Mouse (Mus musculus): Measurements from ENCODE around the gene Rpgrip1l. TPM values are rescaled to one million over a fixed set of nuclear protein-coding genes. Genes with fewer than 3 reads are reported as not detected.

Gene Rpgrip1l
- polyA plus RNA-seq, 1 experiment from 2014 or later: 13.8 TPM

DNA sequence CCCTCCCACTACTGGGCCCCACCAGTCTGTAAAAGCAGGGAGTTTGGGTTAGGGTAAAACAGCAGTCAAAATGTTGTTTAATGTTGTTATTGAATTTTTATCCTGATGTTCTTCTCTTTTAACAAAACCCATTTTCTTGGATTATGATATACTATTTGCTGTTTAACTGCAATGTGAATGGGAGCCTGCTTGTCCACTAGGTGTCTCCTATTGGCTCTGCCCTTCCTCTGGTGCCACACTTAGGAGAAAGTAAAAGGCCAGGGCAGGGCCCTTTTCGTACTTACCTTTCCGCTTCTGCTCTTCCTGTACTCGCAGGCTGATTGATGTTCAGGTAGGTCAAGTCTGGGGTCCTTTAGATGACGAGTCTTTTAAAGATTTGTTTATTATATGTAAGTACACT is 40.8 kb upstream of the Rpgrip1l start:
- Histone ChIP-seq H3K27ac (replicated peaks; ENCODE audit: low read depth, low read length) (no peak overlapping the region), H3K4me2 (ENCODE audit: low read depth, low read length) (no peak overlapping the region), H3K36me3 (ENCODE audit: control insufficient read depth, insufficient read depth, low read length) (peaks cover 5% of the 10 kb centered on the region; the same call in 1 of the 2 replicates), H3K27me3 (replicated peaks; ENCODE audit: control insufficient read depth, insufficient read depth, low read length) (no peaks in the 10 kb centered on the region), H3K4me1 (ENCODE audit: control insufficient read depth, insufficient read depth, low read length) (peaks cover 4% of the 10 kb centered on the region; the same call in 1 of the 2 replicates), H3K9me3 (ENCODE audit: control insufficient read depth, low read length) (0 out of 2 replicates have a peak, but pooled peaks cover 4% of the 10 kb centered on the region), H3K4me3 (ENCODE audit: low read depth, low read length) (no peak overlapping the region), H3K9ac (ENCODE audit: low read depth, low read length) (no peak overlapping the region)
- no peak for ATAC-seq (ENCODE audit: low read depth)
- 85% methylated on average over 4 of the region's 4 CpGs for WGBS
- no peak for DNase-seq (ENCODE audit: low spot score)

DNA sequence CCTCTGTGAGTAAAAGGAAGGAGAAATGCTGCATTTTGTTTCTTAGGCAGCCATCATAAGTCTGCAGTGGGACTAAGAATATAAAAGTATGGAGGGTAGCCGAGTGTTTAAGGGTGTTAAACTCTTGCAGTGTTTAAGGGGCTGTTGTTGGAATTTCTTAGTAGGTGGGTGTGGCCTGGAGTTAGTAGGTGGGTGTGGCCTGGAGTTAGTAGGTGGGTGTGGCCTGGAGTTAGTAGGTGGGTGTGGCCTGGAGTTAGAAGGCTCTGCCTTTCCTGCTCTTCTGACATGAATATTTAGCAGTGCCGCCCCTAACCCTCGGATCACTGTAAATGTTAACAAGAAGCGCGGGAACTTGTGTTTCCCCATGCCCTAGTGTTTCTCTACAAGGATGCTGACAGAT is 40.0 kb upstream of the Rpgrip1l start:
- no peak for ATAC-seq (ENCODE audit: low read depth)
- no peaks in the 10 kb centered on the region for H3K27me3 ChIP-seq (replicated peaks; ENCODE audit: control insufficient read depth, insufficient read depth, low read length)
- 83% methylated on average over 5 of the region's 5 CpGs for WGBS

DNA sequence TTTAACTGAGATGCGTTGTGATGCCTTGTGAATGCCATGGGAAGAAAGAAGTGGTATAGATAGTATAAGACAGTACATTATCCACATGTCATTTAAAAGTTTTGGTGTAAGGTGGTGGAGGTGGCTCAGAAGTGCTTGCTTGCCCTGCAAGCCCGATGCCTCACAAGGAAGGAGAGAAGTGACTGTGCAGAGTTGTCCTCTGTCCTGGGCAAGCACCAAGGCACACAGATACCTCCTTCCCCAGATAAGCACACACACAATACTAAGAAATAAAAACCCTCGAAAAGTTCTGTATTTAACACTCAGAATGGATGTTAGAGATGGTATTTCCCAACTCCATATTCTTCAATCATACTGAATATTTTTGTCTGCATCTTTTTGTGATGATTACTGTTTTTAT is 39.5 kb upstream of the Rpgrip1l start:
- Histone ChIP-seq H3K27me3 (replicated peaks; ENCODE audit: control insufficient read depth, insufficient read depth, low read length) (no peaks in the 10 kb centered on the region), H3K9ac (ENCODE audit: low read depth, low read length) (no peak overlapping the region), H3K36me3 (ENCODE audit: control insufficient read depth, insufficient read depth, low read length) (peaks cover 5% of the 10 kb centered on the region; the same call in 1 of the 2 replicates), H3K4me3 (ENCODE audit: low read depth, low read length) (no peak overlapping the region), H3K4me2 (ENCODE audit: low read depth, low read length) (no peak overlapping the region), H3K4me1 (ENCODE audit: control insufficient read depth, insufficient read depth, low read length) (peaks cover 4% of the 10 kb centered on the region; the same call in 1 of the 2 replicates), H3K27ac (replicated peaks; ENCODE audit: low read depth, low read length) (no peak overlapping the region), H3K9me3 (ENCODE audit: control insufficient read depth, low read length) (0 out of 2 replicates have a peak, but pooled peaks cover 4% of the 10 kb centered on the region)
- ATAC-seq (ENCODE audit: low read depth): no peak
- DNase-seq (ENCODE audit: low spot score): no peak
- 92% methylated on average over 3 of the region's 3 CpGs for WGBS

More for the DNA sequence above, 40.0 kb upstream of the Rpgrip1l start:
- H3K27ac ChIP-seq (replicated peaks; ENCODE audit: low read depth, low read length): no peak overlapping the region
- no peak overlapping the region for H3K4me3 ChIP-seq (ENCODE audit: low read depth, low read length)
- H3K4me1 ChIP-seq (ENCODE audit: control insufficient read depth, insufficient read depth, low read length): peaks cover 4% of the 10 kb centered on the region; the same call in 1 of the 2 replicates
- H3K36me3 ChIP-seq (ENCODE audit: control insufficient read depth, insufficient read depth, low read length): peaks cover 5% of the 10 kb centered on the region; the same call in 1 of the 2 replicates
- DNase-seq (ENCODE audit: low spot score): no peak
- H3K4me2 ChIP-seq (ENCODE audit: low read depth, low read length): no peak overlapping the region
- no peak overlapping the region for H3K9ac ChIP-seq (ENCODE audit: low read depth, low read length)
- 0 out of 2 replicates have a peak, but pooled peaks cover 4% of the 10 kb centered on the region for H3K9me3 ChIP-seq (ENCODE audit: control insufficient read depth, low read length)

DNA sequence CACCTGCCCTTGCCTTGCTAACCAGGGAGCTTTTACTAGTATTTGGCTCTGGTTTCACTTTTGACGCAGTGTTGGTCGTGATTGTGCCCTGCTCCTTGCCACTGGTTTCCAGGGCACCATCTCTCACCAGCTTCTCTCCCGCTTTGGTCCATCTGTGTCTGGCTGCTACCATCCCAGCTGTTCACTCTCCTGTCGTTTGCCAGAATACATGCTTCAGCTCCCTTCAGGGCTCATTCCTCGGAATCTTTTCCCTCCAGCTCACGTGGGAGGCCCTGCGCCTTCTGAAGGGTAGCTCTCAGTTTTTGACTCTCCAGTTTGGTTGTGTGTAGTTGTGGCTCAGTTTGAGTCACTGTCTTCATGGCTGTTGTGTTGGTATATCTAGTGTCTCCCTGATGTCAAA is 37.6 kb upstream of the Rpgrip1l start:
- Histone ChIP-seq H3K27ac (replicated peaks; ENCODE audit: low read depth, low read length) (no peak overlapping the region), H3K9ac (ENCODE audit: low read depth, low read length) (no peak overlapping the region), H3K4me1 (ENCODE audit: control insufficient read depth, insufficient read depth, low read length) (peaks cover 4% of the 10 kb centered on the region; the same call in 1 of the 2 replicates), H3K36me3 (ENCODE audit: control insufficient read depth, insufficient read depth, low read length) (no peaks in the 10 kb centered on the region), H3K4me2 (ENCODE audit: low read depth, low read length) (no peak overlapping the region), H3K9me3 (ENCODE audit: control insufficient read depth, low read length) (0 out of 2 replicates have a peak, but pooled peaks cover 4% of the 10 kb centered on the region), H3K4me3 (ENCODE audit: low read depth, low read length) (no peak overlapping the region), H3K27me3 (replicated peaks; ENCODE audit: control insufficient read depth, insufficient read depth, low read length) (no peaks in the 10 kb centered on the region)
- ATAC-seq (ENCODE audit: low read depth): no peak
- 50% methylated on average over 7 of the region's 7 CpGs for WGBS
- no peak for DNase-seq (ENCODE audit: low spot score)

DNA sequence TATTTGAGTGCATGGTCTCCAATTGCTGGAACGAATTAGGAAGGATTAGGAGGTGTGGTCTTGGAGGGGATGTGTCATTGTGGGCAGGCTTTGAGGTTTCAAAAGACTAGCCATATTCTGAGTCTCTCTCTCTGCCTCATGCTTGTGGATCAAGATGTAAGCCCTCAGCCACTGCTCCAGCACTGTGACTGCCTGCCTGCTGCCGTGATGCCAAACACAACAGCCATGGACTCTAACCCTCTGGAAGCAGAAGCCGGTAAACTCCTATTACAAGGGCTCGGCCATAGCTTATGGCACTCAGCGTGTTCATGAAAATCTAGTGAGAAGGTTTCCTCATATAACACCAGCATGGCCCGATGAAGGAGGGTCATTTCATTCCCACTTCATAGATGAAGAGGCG is 36.8 kb upstream of the Rpgrip1l start:
- no peak overlapping the region for H3K9ac ChIP-seq (ENCODE audit: low read depth, low read length)
- WGBS: 88% methylated on average over 7 of the region's 7 CpGs
- no peak for DNase-seq (ENCODE audit: low spot score)
- H3K4me2 ChIP-seq (ENCODE audit: low read depth, low read length): no peak overlapping the region
- no peak for ATAC-seq (ENCODE audit: low read depth)
- H3K9me3 ChIP-seq (ENCODE audit: control insufficient read depth, low read length): 0 out of 2 replicates have a peak, but pooled peaks cover 4% of the 10 kb centered on the region
- no peak overlapping the region for H3K4me3 ChIP-seq (ENCODE audit: low read depth, low read length)
- H3K36me3 ChIP-seq (ENCODE audit: control insufficient read depth, insufficient read depth, low read length): no peaks in the 10 kb centered on the region
- H3K27ac ChIP-seq (replicated peaks; ENCODE audit: low read depth, low read length): no peak overlapping the region
- no peaks in the 10 kb centered on the region for H3K27me3 ChIP-seq (replicated peaks; ENCODE audit: control insufficient read depth, insufficient read depth, low read length)
- peaks cover 1% of the 10 kb centered on the region; the same call in 1 of the 2 replicates for H3K4me1 ChIP-seq (ENCODE audit: control insufficient read depth, insufficient read depth, low read length)

DNA sequence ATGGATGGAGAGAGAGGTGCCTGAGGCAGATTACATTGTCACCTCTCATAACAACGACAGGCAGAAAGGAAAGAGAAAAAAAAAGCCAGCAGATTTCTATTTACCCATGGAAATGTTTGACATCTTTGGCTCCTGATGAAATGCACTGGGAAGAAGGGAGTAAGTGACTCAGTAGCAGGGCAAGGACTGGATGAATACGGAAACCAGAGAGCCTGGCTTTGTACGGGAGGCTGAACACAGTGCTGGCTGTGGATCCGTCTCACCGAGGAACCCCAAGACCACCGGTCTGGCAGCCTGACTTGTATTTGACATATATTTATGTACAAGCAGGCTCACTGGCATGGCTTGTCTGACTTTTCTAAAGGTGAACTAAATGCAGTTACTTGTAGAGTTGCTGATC is 34.5 kb upstream of the Rpgrip1l start:
- Histone ChIP-seq H3K9ac (ENCODE audit: low read depth, low read length) (no peak overlapping the region), H3K4me2 (ENCODE audit: low read depth, low read length) (no peak overlapping the region), H3K9me3 (ENCODE audit: control insufficient read depth, low read length) (0 out of 2 replicates have a peak, but pooled peaks cover 4% of the 10 kb centered on the region), H3K27me3 (replicated peaks; ENCODE audit: control insufficient read depth, insufficient read depth, low read length) (no peaks in the 10 kb centered on the region), H3K27ac (replicated peaks; ENCODE audit: low read depth, low read length) (no peak overlapping the region), H3K4me1 (ENCODE audit: control insufficient read depth, insufficient read depth, low read length) (0 out of 2 replicates have a peak, but pooled peaks cover 4% of the 10 kb centered on the region), H3K36me3 (ENCODE audit: control insufficient read depth, insufficient read depth, low read length) (no peaks in the 10 kb centered on the region), H3K4me3 (ENCODE audit: low read depth, low read length) (no peak overlapping the region)
- DNase-seq (ENCODE audit: low spot score) (no peak), ATAC-seq (ENCODE audit: low read depth) (no peak)
- WGBS: 64% methylated on average over 6 of the region's 6 CpGs

DNA sequence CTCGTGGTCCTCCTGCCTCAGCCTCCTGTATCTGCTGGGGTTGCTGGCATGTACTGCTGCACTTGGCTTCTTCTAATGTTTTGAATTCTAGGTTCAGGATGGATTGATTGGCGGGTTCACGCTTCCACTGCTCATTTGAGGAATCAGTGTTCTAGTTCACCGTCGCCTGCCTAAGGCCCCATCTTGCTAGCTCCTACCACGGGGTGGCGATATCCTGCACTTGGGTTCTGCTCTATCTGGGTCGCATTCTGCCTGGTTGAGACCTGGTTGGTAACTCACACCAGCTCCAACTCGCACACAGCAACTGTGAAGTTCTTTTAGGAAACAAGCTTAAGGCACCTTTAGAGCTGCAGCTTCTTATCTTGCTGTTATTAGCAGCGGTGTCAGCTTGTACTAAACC is 34.1 kb upstream of the Rpgrip1l start:
- no peaks in the 10 kb centered on the region for H3K36me3 ChIP-seq (ENCODE audit: control insufficient read depth, insufficient read depth, low read length)
- peaks cover 4% of the 10 kb centered on the region; the same call in 1 of the 2 replicates for H3K4me1 ChIP-seq (ENCODE audit: control insufficient read depth, insufficient read depth, low read length)
- H3K9ac ChIP-seq (ENCODE audit: low read depth, low read length): no peak overlapping the region
- 84% methylated on average over 10 of the region's 10 CpGs for WGBS
- no peak overlapping the region for H3K27ac ChIP-seq (replicated peaks; ENCODE audit: low read depth, low read length)
- H3K9me3 ChIP-seq (ENCODE audit: control insufficient read depth, low read length): 0 out of 2 replicates have a peak, but pooled peaks cover 4% of the 10 kb centered on the region
- no peak overlapping the region for H3K4me3 ChIP-seq (ENCODE audit: low read depth, low read length)
- DNase-seq (ENCODE audit: low spot score) (no peak), ATAC-seq (ENCODE audit: low read depth) (no peak)
- no peaks in the 10 kb centered on the region for H3K27me3 ChIP-seq (replicated peaks; ENCODE audit: control insufficient read depth, insufficient read depth, low read length)
- H3K4me2 ChIP-seq (ENCODE audit: low read depth, low read length): no peak overlapping the region

DNA sequence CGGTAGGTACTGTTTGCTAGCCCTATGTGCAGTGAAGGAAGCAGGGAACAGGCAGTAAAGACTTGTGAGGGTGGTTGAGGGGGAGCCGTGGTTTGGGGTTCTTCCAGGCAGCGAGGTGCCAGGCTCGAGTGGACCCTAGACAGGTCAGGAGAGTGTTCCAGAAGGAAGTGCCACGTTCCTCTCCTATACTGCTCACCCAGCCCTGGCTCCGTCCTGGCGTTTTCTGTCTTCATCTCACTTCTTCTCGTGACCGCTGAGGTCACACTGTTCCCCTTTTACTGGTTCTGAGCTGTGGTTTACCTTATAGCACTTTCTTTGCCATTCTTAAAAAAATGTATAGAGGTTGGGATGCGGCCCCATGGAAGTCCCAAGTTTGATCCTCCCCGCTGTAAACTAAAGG is 31.6 kb upstream of the Rpgrip1l start:
- no peak overlapping the region for H3K9ac ChIP-seq (ENCODE audit: low read depth, low read length)
- no peak overlapping the region for H3K27ac ChIP-seq (replicated peaks; ENCODE audit: low read depth, low read length)
- no peak overlapping the region for H3K4me2 ChIP-seq (ENCODE audit: low read depth, low read length)
- H3K9me3 ChIP-seq (ENCODE audit: control insufficient read depth, low read length): 0 out of 2 replicates have a peak, but pooled peaks cover 3% of the 10 kb centered on the region
- DNase-seq (ENCODE audit: low spot score): no peak
- no peak for ATAC-seq (ENCODE audit: low read depth)
- H3K4me1 ChIP-seq (ENCODE audit: control insufficient read depth, insufficient read depth, low read length): peaks cover 9% of the 10 kb centered on the region
- 86% methylated on average over 11 of the region's 11 CpGs for WGBS
- H3K27me3 ChIP-seq (replicated peaks; ENCODE audit: control insufficient read depth, insufficient read depth, low read length): no peaks in the 10 kb centered on the region
- H3K4me3 ChIP-seq (ENCODE audit: low read depth, low read length): no peak overlapping the region
- H3K36me3 ChIP-seq (ENCODE audit: control insufficient read depth, insufficient read depth, low read length): no peaks in the 10 kb centered on the region

DNA sequence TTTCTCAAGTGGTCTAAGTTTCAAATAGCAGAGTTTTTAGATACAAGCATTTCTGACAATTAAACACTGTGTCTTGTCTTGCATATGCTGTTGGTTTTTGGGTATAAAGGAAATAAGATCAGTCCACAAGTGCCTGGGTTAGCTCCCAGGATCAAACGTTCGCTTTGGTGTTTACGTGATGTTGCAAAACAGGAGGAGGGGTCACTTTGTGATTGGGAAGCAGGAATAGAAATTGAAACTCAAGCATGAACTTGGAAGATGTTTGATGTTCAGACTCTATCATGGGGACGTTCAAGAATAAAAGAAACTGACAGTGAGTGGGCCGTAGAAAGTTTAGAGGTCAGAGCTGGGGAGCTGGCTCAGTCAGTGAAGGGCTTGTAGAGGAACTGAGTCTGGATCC is 29.7 kb upstream of the Rpgrip1l start:
- Histone ChIP-seq H3K36me3 (ENCODE audit: control insufficient read depth, insufficient read depth, low read length) (no peaks in the 10 kb centered on the region), H3K27me3 (replicated peaks; ENCODE audit: control insufficient read depth, insufficient read depth, low read length) (no peaks in the 10 kb centered on the region), H3K4me1 (ENCODE audit: control insufficient read depth, insufficient read depth, low read length) (peaks cover 12% of the 10 kb centered on the region), H3K9me3 (ENCODE audit: control insufficient read depth, low read length) (no peaks in the 10 kb centered on the region), H3K4me3 (ENCODE audit: low read depth, low read length) (no peak overlapping the region), H3K4me2 (ENCODE audit: low read depth, low read length) (no peak overlapping the region), H3K27ac (replicated peaks; ENCODE audit: low read depth, low read length) (no peak overlapping the region), H3K9ac (ENCODE audit: low read depth, low read length) (no peak overlapping the region)
- WGBS: 76% methylated on average over 5 of the region's 5 CpGs
- ATAC-seq (ENCODE audit: low read depth) (no peak), DNase-seq (ENCODE audit: low spot score) (no peak)

Measured in embryonic facial prominence, embryonic 14.5 days (tissue).